Mouse (Mus musculus): ENCODE measurements around the gene Grem1.

Grem1 gene

DNA sequence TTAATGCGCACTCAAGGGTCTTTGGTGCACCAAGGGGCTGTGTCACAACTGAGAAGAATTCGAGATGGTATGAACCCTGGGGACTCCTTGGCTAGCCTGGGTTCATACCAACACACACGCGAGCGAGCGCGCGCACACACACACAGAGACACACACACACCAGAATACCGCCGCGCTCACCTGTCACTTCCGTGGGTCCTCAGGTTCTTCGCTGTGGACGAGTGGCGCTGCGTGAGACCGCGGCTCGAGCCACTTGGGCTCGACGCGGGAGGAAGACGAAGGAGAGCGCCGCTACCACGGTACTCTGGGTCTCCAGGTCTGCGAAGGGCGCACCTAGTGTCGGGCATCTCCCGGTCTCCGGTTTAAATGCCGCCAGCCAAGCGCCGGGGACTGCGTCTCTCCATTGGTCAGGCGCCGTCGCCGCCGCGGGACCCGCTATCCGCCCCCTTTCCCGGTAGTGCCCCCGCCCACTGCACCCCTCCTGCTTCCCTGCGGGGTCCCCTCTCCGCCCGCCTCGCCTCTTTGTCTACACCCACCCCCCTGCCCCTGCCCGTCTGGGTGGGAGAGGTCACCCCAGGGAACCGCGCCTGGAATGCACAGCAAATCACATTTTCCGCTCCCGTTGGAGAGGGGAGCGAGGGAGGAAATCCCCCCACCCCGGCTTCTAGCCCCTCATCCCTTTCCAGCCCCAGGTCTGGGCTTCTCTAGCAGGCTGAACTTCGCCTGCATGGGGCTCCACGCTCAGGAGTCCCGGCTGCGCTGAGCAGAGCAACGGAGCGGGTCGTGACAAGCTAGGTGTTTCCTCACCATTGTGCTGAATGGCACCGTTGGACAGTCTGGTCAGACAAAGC lies at the start of gene Grem1:
Gene Grem1, minus strand, starts transcription at position 336 of the 851 bp plus-strand sequence.
- no peak for DNase-seq (ENCODE audit: low spot score)

DNA sequence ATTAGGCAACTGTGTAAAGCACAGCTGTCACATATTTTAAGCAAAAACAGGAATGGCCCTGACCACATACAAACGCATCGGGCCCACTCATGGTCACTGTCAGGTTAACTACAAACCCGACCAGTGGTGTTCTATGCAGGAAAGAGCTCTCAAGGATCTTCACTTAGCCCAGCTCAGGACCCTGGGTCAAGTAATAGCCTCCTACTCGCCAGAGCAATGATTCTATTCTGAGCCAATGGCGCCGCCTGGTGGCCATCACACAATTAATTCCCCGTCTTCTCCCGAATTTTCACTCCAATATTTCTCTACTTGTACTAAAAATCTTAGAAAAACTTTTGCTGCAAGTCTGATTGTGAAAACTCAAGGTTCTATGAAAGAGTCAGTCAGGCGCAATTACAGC lies 49.2 kb upstream of the Grem1 start:
- DNase-seq (ENCODE audit: low spot score) = no peak

DNA sequence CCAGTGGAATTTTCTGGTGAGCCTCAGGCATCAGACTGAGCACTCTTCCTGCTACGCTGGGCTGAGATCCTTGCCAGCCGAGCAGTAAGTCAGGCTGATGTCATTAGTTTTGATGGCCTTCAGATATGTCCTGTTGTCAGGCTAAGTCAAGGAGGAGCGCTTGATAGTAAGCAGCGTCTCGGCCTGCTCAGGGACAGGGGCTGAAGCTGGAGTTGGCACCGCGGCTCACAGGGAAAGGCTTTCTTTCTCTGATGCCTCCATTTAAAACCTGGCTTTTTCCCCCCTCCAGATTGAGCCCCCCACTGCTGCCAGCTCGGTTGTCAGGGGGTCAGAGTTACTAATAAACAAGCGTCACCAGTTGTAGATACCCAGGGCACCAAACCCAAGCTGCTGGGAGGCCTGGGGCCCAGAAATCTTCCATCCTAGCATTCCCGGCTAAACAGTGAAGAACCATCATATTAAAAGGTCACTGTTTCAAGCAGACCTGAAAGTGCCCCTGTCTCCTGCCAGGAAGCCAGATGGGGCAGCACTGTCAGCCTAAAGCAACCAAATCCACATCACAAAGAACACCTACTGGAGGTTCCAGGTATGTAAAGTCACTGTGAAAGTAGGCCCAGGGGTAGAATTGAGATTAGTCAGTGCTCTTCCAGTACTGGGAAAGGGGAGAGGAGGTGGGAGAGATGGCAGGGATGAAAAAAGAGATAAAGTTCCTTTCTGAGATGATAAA lies 48.6 kb upstream of the Grem1 start:
- no peak for DNase-seq (ENCODE audit: low spot score)

DNA sequence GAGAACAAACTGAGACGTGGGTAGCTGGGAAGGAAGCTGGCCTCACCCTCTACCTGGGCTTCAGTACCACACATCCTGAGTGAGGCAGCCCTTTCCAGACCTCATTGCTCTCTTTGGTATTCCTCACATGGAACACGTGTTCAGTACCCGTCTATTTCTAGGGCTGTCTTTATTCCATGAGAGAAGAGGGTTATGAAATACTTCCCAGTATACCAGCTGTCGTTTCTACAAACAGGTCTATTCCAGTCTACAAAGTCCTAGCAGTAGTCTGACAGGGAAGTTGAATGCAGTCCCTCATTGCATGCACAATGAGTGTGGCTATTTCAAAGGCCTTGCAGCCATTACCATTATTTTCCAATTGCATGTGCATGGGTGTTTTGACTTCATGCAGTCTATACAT lies 47.3 kb upstream of the Grem1 start:
- no peak for DNase-seq (ENCODE audit: low spot score)

DNA sequence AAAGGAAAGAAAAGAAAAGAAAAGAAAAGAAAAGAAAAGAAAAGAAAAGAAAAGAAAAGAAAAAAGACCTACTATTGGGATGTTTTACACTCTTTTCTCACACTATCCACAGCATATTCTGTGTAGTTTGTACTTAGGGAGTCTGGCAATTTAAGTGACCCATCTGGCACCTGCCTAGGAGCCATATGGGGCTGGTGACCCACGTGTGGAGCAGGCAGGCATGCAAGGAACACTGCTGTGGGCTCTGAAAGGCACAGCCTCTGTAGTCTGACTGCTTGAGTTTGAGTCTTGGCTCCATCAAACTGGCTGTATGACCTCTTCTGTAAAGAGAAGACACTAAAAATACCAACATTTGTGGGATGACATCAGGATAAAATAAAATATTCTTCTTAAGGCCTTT lies 45.3 kb upstream of the Grem1 start:
- DNase-seq (ENCODE audit: low spot score) = no peak

DNA sequence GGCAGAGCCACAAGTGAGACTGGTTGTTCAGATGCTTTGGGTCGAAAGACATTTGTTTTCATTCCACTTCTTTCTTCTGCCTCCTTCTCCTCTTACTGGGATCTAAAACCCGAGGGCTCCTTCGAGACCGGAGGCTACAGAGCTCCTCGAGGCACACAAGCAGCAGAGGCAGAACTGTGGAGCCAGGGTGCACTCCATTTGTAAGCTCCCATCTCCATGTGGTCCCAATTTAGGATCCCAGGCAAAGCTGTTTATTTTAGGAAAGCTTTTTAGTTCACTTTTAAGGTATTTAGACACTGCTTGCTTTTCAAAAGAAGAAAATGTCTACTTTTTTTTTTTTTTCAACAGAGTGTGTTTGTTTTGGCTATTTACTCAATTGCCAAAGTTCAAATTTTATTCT lies 42.4 kb upstream of the Grem1 start:
- DNase-seq (ENCODE audit: low spot score) = no peak

DNA sequence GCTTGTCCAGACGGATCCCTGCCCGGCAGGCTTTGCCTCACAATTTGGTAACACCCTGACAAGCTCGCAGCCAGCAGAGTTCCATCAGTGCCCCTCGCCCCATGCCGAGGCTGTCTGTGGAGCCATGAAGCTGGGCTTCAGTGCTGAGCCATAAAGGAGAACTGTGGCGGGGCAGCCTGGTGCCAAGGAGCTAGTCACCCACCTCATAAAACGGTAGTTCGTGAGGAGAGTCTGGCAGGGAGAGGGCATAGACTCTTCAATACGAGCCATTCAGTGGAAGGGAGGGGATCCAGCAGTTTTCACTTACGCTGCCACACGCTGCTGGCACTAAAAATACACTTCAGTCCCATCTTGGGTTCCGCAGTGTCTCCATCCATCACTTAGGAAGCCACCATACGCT lies 40.2 kb upstream of the Grem1 start:
- no peak for DNase-seq (ENCODE audit: low spot score)

DNA sequence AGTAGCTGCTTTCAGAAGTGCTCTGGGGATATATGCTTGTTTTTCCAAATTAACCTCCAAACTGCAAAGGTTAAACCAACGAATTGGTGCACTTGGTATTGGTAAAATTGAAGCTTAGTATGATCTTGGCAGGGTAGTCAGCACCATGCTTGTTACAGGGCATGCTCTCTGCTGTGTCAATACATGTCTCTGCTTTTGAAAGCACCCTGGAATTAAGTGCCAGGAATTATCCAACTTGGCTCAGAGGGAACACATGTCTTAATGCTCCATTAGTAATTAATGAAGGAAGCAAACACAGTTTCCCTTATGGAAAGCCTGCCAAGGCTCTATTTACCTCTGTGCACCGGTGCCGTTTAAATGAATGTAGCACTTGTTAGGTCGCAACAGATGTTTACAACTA lies 36.7 kb upstream of the Grem1 start:
- no peak for DNase-seq (ENCODE audit: low spot score)

DNA sequence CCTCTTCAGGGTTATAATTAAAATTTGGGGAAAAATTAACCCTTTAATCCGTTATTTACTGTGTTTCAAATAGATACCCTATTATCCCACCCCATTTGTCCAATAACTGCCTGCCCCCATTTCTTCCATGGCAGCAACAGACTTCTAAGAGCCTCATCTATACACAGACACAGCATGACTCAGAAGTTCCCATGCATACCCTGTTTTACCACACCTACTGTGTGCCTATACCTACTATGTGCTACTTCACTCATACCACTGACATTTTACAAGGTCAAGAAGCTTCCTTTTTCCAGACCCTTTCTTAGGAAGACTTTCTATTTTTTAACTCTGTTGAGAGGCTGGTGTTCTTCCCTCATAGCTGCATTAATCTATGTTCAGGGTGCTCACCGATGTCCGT lies 35.1 kb upstream of the Grem1 start:
- no peak for DNase-seq (ENCODE audit: low spot score)

DNA sequence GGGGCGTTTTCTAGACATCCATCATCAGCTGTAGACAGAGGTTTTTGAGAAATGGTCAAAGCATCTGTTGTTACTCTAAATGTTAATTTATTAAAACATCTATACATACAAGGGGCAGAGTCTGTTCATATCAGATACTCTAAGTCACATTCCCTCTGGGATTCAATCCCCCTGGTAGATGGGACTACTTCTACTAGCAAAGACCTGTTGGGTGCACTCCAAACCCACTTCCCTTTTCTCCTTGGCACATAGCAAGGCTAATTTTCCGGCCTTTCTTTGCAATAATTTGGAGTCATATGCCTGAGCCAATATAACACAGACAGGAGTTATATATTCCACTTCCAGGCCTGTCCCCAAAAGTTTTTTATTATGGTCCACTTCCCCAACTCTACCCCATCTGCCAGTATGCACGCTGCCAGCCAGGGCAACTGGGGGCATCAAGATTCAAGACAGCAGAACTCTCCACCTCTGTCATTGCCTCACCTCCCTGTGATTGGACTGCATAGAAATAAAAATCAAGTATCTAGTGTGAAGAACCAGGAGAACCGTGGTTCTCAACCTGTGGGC lies 30.5 kb upstream of the Grem1 start:
- DNase-seq (ENCODE audit: low spot score) = no peak

DNA sequence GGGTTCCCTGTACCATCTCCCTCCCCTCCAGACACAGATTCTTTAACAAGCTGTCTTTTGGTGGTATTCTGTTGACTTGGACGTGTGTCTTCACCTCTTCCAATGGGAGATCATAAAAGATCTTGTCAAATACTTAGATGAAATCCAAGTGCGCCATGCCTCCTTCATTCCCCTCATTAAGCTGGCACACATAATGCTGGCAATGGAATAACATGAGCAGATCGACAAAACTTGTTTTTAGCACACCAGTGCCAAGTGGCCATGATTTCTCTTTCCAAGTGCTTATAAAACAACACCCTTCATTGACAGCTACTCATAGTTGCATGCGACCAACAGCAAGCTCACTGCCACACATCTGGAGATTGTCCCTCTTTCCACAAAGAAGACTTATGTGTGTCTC lies 29.4 kb upstream of the Grem1 start:
- no peak for DNase-seq (ENCODE audit: low spot score)

DNA sequence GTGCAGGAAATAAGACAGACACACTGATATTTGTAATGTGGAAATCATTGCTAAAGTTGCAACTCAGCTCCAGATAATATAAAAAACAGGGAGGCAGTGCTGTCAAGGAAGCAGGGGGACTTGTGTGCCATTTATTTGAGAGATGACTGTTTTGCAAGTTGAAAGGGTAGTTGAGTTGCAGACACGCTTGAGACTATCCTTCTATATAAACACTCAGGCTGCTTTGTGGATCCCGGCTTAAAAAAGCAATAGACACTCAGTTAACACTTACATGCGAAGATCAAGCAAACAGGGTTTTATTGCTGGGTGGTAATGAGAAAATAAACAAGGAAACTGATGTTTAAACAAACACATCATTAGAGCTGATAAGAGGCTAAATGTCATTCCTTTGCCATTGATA lies 26.4 kb upstream of the Grem1 start:
- DNase-seq (ENCODE audit: low spot score) = no peak

DNA sequence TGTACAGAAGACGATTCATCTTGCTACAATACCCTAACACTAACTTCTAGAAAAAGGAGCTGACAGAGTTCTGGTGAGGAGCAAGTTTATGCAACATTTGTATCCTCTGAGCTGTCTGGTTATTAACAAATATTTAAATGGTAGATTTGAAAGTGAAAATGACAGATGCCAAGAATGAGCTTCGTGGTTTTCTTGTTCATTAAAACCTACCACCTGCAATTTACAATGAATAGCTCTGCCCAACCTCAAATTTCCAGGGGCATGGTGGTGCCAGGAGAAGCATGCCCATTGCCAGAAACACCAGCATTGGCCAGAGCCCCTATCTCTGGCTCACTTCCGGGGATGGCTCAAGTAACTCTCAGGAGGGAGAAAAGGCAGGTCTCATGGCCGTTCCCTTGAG lies 23.1 kb upstream of the Grem1 start:
- no peak for DNase-seq (ENCODE audit: low spot score)

DNA sequence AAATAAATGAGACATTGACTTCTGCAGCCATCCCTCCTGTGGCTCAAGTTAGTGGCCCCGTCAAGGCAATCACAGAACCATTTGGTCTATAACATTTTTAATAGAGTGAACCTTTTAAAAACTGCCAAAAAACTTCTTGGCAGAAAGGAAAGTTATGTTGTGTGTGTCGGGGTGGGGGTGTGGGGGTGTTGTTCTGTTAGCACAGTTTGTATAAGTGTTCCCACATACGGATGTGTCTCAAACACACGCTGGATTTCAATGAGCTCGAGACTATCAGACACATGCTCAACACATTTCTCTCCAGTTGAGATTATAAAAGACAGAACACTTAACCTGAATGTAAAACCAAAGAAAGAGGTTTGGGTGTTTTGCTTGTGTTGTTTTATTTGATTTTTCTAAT lies 22.7 kb upstream of the Grem1 start:
- no peak for DNase-seq (ENCODE audit: low spot score)

DNA sequence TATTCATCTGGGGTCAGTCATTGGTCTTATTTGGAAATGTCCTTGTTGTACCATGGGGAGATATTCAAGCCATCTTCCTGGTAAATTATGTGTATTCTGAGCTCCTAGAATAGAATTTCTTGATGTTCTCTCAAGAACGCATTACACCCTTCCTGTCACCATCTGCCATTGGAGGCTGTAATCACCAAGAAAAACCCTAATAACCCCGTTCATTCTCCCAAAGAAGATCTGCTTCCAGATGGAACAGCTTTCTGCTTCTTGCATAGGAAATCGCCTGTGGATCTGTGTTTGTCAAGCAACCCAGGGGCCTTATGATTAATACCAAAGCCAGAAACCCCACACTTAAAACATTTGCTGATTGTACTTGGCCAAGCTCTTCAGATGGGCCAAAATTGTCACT lies 20.9 kb upstream of the Grem1 start:
- no peak for DNase-seq (ENCODE audit: low spot score)

DNA sequence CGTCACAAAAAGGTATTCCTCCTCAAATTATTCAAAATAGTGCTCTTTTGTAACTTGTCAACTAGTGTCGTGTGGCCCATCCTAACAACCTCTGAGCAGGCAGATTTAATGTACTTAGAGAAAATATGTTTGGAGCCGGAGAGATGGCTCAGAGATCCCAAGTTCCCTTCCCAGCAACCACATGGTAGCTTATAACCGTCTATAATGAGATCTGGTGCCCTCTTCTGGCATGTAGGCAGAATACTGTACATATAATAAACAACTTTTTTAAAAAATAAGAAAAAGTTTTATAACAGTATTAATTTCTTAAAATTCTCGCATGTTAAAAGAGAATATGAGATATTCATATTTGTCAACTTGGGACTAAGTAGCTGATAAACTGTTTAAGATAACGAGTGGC lies 19.6 kb upstream of the Grem1 start:
- no peak for DNase-seq (ENCODE audit: low spot score)

DNA sequence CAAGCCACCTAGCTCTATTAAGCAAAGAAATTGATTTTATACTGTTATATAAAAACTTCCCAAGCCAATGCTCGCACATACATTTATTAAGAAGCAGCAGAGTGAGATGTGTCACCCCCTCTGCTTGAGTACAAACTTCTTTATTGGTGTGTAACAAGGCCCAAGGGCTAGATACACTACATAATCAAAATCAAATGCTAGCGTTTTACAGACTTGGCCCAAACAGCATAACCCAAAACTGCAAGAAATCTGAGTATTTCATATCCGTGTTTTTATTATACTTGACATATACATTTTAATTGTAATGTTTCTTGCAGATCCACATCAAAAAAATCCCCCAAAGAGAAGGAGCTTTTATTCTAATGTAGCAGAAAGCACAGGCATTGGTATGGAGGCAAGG lies 17.9 kb upstream of the Grem1 start:
- DNase-seq (ENCODE audit: low spot score) = no peak

DNA sequence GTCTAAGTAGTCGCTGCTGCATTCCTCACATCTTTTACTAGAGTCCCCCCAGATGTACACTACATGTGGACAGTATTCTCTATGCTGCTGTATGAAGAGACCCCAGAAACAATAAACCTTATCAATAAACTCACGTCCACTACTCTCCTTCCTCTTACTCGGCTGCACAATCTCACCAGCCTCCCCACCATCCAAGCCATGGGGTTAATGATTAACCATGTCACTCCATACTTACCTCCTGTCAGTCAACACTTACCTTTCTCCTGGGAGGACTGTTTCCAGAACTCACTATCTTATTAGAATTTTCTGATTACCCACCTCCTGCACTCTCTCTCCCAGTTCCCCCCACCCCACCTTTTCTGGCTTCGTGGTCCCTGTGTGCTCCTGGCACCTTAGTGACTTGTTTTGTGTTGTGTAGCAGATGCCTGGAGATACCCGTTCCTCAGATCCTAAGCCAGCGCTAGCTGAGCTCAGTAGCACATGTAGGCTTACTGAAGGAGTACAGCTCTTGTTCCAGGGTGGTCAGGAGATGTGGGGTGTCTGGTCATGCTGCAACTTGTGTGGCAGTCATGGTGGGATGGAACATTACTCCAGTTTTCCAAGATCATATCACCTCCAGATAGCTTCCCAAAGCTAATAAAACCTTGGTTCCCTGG lies 15.8 kb upstream of the Grem1 start:
- DNase-seq (ENCODE audit: low spot score) = no peak

DNA sequence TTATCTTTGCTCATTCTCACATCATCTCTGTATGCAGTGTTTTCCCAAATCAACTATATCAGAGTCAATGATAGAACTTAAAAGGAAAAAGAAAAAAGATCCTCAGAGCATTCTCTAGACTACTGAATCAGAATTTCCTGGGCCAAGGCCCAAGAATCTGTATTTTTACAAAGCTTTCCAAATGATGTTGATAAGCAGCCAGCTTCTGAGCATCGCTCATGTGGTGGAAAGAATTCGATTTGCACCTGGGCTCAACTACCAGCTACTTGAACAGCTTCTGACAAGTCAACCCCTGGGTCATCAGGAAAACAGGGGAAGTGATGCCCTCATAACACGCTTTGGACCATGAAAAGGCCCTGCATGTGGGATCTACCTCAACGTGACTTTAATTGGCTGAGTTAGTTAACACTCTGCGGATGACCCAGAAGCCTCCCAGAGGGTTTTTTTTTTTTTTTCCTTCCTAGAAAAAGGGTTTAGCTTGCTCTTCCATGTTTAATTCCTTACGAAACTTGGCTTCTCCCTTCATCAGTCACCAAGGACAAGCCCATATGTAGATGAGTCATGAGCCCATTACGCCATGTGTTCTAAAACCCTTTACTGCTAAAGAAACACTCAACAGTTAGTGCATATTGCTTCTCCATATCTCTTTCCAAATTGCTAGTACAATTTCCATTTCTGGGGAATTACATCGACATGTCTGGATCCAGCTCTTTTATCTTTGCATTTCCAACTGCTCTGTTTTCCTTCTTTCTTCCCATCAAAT lies 10.3 kb upstream of the Grem1 start:
- DNase-seq (ENCODE audit: low spot score) = no peak

DNA sequence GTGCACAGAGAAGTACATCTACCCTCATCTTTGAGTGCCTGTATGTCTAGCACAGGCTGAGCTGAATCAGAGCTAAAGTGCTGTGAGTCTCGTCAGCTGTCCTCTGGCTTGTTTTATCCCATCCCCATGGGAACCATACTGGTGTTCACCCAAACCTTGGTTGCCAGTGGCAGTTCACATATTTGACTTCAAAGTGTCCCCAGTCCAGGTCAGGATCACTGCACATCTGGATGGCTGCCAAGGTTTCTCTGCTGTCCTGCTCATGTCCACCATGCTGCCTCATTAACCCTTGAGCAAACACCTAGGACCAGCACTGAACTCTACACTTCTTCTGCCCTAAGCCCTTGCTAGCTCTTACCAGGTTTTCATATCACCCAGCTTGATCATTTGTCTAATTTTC lies 7.4 kb upstream of the Grem1 start:
- DNase-seq (ENCODE audit: low spot score) = no peak

DNA sequence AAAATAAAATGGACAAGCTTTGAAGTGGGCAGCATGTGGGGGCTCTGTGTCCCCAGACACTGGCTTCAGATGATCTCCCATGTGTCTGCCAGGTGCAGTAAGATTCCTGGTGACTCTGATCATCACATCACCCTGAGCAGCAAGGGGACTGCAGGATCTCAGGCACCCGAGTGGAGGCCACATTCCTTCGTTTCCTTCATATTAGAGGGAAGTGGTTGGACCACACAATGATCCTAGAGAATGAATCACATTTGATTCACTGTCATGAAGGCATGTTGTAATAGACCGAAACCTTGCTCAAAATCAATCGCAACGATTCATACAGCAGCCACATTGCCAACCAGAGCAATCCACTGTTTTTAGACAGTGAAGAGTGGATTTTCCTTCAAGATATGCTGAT lies 6.5 kb upstream of the Grem1 start:
- no peak for DNase-seq (ENCODE audit: low spot score)
